Mouse (Mus musculus) retina, embryonic 14.5 days (tissue): ENCODE data around the gene Sim2.

Source experiments
- DNase-seq: peaks from one replicate; pipeline ENCODE4 v3.0.0-alpha.2; 2015; ENCODE audit warnings: low spot score

Gene Sim2

DNA sequence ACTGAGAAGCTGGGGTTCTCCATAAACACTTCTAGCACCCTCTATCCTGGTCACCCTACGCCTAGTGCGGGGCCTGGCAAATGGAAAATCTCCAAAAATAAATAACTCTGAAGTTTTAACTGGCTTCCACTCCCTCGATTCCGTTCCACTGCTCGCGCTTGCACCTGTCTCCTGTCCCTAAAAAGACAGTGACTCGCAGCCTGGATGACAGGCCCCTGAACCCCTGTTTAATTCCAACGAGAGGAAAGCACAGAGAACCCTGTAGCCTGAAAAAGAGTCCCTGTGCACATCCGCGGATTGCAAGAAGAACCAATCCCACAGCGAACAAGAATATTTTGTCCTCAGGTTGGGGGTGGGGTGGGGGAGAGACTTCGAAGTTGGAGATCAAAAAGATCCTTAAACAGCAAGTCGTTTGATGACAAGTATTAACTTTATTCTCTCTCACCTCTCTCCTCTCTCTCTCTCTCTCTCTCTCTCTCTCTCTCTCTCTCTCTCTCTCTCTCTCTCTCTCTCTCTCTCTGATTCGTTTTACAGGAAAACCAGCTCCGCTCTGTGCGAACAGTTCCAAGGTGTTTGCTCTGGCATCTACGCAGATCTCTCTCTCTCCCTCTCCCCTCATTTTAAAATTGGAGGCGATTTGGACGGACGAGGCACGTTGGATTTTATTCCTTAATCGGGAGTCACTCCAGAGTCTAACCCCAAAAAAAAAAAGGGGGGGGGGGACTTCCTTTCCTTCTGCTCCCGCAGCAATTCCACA is 6.2 kb upstream of the Sim2 start:
- peak; percentile 50 for DNase-seq

DNA sequence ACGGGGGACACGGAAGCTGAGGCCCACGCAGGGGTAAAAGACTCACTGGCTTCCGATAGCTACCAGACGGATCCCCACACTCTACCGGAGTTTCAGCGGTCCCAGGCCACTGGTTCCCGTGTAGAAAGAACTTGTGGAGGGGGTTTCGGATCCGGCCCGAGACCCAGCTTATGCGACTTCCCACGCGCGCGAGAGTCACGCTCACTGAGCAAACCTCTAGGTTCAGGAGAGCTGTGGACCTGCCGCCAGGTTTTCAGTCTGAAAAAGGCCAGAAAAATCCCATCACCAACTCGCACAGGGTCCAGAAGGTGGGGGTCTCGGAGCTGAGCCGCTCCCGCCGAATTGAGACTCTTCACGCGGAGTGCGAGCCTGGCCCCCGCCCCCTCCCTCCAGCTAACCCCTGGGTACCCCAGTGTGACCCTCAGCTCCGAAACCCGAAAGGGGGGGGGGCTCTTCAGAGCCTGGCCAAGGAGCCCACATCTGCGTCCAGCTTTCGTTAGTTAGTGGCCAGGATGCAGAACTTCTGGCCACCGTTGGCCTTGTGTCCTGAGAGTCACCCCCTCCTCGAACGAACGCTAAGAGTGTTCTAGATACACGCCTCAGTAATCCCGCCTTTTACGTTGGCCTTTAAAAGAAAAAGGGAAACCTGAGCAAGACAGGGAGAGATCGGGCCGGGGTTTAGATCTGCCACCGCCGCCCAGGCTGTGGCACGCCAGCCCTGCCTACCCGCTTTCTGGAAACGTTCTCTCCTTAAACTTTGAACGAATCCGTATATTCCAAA is 5.5 kb upstream of the Sim2 start:
- peak; percentile 43 for DNase-seq

DNA sequence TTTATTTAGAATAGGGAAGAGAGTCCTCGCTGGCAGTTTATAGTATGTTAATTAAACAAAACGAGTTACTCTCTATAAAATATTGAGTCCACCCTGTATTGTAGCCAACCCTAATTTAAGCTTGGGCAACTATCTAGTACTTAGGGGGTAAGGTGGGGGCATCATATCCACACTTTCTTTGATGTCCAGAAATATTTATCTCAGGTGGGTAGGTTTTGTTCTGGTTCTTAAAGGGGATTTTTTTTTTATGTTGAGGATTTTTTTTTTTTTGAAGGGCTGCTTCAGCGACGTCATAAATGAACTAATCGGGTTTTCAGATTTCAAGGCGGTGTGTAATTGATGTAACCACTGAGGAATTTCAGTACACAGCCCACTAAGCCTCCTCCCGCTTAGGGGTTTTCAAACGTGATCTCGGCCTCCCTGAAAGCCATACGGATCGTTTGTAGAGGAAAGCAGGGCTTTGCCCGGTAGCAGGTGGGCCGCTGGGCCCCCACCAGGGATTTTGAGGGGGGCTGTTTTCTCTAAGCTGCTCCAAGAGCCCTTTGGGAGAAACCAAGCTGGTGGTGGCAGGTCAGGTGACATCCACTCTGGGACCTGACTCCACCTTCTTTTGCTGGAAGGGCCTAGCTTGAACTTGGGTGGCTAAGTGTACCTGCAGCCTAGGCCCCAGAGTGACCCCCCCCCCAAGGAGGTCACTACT is 4.7 kb upstream of the Sim2 start:
- DNase-seq: peak; percentile 49

DNA sequence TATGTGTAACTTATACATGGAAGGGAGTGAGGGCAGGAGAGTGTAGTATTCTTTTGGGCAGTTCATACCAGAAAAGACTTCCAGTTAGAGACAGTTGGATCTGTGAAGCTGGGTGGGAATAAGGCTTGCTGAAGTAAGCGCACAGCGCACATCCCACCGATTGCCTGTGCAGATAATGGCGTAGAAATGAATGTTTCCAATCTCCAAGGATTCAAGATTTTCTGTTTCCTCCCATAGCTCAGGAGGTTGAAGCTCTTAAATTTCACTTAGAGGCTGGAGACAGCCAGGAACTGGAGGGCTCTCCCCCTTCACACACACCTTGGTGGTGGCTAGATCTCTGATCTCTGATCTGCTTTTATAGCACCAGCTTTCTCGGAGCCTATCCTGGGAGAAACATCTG is 3.1 kb upstream of the Sim2 start:
- DNase-seq: no peak

DNA sequence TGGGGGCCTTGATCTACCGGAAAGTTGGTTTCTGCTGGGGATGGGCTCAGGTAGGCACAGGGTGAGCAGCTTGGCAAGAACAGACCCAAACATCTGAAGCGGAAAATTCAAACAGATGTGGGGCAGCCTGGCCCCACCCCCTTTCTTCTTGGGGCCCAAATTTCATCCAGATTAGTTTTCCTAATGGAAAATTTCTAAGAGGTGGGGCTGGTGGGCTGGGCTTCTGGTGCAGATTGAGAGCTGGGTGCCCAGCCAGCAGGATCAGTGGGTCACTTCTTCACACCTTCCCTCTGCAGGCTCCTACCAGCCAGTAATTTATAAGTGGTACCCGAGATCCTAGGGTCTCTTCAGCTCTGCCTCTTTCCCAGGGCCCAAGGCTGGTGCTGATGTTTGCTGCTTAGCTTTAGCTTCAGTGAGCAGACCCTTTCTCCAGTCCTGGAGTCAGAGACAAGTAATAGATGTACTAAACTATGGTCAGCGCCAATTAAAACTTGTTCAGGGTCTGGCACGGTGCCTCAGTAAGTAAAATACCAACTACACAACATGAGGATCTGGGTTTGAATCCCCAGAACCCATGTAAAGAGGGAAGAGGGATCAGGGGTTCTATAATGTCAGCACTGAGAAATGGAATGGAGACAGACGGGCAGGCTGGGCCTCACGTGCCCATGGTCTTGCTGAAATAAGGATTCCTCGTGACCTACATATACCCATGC is 2.6 kb upstream of the Sim2 start:
- no peak for DNase-seq

DNA sequence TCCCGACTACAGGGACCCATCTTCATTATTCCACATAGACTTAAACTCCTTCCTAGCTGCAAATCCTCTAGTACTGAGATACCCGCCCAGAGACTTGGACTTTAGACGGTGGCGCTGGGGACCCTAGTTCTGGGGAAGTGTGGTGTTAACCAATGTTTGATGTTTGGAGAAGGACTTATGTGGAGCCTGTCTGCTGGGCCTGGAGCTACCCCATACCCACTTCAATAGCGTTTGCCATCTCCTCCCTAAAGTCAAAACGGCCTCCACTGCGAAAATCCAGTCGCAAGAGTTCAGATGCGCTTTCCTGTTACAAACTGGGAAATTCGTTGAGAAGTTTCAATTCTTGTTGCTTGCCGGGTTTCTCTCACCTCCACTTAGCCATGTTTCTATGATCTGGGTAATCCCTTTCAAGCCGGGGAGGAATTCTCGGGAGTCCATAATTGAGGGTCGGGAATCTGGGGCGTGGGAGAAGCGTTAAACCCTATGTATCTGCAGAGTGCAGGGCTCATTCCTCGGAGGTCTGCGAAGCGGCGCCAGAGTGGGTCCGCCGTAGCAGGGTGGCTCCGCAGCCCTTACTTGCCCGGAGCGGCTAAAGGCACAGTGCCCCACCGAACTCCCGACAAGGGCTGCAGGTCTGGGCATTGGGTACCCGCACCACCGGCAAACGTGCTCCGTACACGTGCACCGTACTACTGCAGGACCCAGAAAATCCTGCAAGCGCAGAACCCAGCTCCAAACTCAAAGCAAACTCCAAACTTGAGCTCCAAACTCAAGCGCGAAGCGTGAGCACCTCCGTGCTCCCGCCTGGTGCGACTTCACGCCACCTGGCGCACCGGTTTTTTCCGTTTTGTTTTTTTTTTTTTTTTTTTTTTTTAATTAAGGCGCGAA is 1.5 kb upstream of the Sim2 start:
- no peak for DNase-seq

DNA sequence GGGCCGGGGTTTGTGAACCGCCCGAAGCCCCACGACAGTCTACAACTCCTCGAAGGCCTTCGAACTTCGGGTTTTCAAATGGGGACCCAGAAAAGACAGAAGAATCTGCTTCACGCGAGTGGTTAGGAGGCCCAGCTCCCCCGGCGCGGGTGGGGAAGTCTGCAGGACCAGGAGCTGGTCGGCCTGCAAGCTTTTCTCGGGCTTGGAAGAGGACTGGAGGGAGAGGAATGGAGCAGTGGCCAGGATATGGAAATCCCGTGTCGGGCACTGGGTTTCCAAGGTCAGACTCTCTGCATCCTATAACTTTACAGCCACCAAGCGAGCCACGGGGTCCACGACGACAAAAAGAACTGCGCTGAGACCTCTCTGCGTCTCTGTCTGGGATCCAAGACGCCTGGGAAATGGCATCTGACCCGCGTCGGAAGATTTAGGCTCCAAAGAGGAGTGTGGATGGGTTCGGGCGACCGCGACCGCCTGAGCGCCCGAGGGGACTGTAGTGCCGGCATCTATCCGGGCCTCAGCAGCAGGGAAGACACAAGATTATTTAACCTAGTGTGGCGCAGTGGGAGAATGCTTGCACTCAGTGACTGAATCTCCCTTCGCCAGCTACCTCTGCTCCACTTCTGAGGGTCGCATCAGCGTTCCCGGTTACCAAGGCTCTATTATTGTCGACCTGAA is 744 bp upstream of the Sim2 start:
- DNase-seq: no peak

DNA sequence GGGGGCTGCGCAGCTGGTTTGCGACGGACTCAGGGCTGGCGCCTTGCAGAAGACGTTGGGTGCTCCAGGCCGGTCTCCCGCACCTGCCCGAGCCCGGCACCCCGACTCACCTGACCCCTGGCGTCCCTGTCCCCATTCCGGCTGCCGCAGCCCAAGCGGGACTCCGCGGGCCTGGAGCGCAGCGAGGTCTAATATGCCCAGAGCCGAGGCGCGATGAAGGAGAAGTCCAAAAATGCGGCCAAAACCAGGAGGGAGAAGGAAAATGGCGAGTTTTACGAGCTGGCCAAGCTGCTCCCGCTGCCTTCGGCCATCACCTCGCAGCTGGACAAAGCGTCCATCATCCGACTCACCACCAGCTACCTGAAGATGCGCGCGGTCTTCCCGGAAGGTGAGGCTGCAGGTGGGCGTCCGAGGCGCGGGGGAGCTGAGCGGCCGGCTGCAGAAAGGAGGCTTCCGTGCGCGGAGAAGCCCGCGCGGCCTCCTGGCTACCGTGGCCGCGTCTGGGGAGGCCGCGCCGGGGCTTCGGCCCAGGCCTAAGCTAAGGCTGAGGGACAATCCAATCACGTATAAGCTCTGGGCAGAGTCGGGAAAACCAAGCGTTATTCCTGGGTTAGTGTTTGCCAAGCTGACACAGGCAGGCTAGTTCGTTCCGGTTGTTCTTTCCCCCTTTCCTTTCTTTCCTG is 1.0 kb downstream of the Sim2 start:
- DNase-seq: no peak

DNA sequence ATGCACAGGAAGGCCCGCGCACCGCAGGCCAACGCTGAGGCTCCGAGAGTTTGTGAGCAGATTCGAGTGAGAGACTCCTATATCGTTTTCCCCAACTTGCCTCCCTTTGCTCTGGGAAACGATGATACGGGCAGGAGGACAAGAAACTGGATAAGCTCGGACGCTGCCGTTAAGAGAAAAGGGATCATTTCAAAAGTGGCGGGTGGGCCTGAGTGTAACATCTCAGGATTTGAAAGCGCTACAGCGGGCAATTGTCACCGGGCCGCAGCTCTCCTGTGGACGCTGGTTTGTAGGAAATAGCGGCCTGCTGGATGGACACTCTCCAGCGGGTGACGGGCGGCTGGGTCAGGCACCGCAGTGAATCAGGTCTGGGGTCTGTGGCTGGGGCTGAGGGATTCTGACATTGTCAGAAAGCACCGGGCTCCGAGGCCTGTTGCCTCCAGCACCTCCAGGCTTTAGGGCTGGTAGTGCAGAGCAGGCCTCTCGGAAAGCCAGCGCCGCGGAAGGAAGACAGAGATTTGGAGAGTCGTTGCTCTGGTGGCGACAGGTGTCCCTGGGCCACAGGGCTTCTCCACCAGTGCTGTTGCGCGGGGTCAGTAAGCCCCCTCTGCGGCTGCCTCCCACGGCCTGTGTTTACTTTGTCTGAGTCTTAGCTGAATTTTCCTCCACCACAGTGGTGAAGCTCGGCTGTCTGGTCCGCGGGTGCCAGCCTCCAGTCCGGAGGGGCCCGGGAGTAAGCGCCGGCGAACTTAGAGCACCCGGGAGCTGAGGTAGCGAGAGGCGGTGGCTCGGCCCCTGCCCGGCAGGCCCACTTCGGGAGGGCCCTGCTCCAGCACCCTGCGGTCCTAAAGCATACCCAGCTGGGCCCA is 2.2 kb downstream of the Sim2 start:
- no peak for DNase-seq

DNA sequence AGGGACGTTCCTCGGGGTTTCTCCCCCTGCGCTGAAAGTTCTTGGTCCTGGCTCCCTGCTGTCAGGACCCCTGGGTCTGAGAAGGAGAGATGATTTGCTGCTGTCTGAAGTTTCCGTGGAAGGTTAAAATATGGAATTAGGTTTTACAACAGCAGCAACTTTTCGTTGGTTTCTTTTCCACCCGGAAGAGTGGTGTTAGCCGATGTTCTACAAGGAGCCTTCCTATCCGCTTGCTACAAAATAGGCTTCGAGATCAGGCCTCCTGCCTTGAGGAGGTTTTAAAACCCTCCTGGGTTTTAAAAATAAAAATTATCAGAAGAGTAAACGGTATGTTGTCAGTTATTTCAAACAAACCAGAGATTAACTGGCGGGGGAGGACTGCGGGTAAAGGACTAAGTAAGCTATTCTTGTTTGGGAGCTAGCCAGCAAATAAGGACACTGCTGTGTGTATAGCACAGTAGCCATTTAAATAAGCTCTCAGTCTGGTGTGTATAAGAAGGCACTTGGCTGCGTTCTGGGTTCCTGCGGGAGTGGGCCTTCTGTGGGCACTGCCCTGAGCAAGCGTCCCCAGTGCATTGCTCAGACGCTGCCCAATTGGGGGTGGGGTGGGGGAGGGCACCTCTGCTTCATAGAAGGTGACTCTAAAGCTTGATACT is 3.0 kb downstream of the Sim2 start:
- DNase-seq: no peak

DNA sequence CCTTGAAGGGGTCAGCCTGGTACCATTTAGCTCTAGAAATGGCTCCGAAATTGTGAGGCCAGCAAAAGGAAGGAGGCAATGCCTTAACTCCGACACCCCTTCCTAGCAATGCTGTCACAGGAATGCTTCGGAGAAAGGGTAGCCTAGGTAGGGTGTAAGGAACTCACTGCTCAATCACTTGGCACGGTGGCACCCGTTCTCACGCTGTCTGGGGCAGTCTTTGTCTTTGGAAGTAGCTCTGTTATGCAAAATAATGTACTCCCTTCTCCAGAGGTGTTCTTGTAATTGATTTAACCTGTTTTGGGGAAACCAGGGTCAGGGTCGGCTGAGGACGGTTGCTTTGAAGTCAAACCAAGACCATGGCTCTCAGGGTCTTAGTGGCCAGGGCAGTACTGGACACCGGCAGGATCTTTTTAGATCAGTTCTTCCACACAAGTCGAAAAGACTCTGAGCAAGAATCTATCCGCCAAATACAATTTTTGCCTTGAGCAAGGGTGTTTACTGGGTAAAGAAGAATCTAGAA is 3.6 kb downstream of the Sim2 start:
- no peak for DNase-seq

DNA sequence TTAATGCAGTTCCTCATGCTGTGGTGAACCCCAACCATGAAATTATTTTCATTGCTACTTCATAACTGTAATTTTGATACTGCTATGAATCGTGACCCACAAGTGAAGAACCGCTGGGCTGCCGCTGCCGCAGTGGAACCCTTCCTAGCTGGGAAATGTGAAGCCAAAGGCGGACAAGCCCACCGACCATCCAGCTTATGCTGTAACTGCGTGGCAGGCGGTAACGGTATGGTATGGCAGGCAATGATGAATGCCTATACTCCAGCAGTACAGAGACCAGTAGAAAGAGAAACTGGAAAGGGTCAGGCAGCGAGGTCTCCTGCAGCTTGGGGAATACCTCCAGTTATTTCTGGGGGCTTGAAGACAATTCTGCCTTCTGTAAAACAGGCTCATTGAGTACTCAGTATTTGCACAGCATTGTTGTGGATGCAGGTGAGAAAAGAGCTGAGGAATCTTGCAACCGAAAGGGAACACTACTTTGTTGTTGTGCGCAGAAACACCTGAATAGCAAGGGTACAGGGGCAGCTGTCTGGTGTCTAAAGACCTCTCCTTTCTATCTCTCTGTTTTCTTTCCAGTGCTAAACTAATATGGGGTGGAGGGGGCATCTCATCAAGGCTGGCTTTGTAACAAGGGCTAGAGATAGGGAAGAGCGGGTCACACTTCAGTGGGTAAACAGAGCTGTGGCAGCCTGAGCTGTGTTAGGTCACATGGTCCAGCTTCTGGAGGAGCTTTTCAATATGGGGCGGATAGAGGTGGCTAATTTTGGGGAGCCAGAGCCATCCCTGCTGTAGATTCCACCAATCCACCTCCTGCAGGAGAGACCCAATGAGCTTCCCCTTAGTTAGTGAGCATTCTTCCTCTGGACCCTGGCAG is 4.3 kb downstream of the Sim2 start:
- DNase-seq: no peak

DNA sequence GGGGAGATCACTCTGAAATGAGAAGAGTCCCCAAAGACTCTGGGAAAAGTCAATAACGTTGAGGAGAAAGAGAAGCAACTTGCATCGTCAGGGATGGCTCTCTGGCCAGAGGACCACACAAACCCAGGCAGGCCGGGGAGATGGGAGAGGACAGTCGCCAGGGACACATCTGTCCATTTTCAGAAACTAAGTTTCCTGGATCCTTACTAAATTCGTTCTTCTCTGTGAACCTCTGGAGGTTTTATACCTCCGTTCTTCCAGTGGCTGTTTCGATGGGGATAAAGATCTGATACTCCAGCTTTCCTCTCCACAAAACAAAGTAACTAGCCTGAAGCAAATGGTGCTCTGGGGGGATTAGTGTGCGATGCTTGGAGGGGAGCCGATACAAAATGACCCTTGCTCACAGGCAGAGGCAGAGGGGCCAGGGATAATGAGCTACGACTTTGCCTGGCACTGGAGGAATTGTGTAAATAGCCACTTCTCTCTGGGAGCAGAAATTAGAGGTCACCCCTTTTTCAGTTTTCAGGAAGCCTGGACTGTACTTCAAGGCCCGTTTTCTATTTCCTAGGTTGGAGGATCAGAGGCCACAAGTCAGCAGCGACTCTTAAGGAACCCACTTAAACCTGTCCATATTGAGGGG is 7.9 kb downstream of the Sim2 start:
- peak; percentile 21 for DNase-seq

DNA sequence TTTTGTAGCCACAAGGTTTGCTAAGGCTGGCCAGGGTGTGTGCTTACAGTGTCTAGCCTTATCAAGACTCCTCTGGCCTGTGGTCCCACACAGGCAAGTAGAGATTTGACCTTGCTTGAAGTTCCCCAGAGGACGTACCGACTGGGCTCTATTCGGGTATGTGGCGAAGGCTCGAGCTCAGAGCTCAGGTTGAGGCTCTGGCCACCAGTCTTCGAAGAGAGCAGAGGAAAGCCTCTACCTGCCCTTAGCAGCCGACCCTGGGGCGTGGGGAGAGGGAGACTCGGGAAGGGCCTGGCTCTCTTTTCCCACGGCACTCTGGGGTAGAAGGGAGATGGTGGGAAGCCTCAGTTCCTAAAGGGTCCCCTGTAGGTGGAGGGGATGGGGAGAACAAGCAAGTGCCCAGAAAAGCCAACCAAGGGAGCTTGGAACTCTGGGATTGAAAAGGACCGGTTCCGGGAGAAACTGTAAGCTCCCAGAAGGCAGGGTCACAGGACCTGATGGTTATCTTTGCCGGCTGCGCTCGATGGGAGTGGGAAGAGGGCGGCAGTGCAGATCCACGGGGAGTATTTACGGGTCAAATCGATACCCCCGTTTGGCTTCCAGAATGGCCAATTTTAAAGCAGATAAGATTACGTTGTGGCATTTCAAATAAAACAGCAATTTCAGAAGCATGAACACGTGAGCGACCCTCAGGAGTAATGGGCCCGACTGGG is 8.6 kb downstream of the Sim2 start:
- no peak for DNase-seq

DNA sequence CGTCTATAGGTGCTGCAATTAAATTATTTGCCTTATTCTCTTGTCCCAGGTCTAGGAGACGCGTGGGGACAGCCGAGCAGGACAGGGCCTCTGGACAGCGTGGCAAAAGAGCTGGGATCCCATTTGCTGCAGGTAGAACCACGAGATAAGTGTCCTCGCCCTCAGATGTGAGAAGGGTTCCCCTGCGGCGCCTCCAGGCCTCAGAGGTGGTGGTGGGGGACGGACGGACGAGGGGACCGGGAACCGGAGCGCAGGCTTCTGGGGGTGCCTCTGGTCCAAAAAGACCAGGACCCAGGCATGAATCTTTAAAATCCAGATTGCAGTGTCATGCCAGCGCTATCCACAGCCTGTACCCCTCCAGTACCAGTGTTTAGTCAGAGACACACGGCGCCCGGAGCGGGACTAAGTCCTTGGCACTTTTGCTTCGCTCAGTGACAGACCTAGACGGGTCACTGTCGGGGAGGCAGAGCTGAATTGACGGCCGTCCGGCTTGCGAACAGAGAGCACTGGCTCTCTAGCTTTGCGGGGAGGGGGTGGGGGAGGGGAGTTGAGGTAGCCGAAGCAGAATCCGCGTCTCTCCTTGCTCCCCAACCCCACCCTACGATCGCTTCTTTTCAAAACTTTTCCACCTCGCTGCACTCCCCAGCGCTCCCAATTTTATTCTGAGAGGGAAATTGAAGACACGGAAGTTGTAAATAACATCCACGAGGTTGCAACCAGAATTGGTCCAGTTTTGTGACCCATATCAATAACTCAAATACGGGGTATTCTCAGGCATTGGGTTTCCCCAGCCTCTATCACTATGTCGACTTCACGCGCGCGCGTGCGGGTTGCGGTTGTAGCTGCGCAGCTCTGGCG is 9.7 kb downstream of the Sim2 start:
- peak; percentile 29 for DNase-seq
